Mouse (Mus musculus) cerebellum, adult 2 months (tissue): ENCODE results near the gene Iba57.

Experiments used
- CTCF ChIP-seq: fragments of 200-500 bp; IDR thresholded peaks from 2 replicates; pipeline ENCODE4 v1.5.1; 2011; ENCODE audit warnings: low read depth, mild to moderate bottlenecking, control low read depth, low read length, moderate library complexity, borderline replicate concordance; ENCODE audit not compliant: insufficient read depth
- POLR2A ChIP-seq: fragments of 200-500 bp; IDR thresholded peaks from 2 replicates; pipeline ENCODE4 v1.6.1; 2011; ENCODE audit warnings: low read length, control low read depth, borderline replicate concordance; ENCODE audit not compliant: insufficient read depth

DNA sequence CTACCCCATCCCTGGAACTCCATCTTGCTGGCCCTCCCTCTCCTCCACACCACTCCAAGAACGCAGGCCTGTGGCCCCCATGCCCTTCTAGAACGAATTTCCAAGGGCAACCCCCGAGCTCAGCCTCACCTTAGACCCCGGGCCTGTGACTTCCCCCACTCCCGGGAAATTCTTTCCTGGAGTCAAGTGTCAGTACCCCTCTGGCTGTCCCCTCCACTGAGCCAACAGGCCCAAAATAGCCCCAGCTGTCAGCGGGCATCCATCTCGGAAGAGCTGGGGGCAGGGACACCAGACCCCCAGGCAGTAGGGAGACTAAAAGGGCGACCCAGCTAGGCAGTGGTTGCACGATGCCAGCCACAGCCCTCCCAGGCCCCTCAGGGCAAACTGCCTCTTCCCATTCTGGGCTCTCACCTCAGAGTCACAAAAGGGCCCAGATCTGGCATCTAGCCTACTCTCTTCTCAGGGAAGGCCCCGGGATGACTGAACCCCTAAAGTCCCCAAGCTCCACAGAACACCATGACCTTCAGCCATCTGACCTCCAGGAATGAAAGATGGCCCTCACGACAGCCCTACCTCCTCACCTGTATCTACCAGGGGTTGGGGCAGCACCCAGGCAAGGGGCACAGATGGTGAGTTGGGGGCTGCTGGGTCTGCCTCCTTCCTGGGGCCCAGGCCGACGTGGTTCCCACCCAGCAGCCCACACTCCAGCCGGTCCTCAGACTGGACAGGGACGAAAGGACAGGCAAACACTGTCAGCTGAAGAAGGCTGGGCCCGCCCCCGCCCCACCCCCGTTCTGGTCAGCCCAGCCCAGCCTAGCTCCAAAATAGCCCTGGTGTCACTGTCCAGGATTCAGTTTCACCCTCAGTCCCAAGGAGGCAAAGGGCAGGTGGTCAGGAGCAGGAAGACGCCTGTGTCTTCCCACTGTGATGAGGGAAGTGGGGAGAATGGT, 24.7 kb downstream of the Iba57 start:
- TF ChIP-seq POLR2A = no peak
- no peak for TF ChIP-seq CTCF
